Mouse (Mus musculus) myocyte (in vitro differentiated cells): ENCODE measurements around the gene Gm42791. TPM values are rescaled to one million over a fixed set of nuclear protein-coding genes. Genes with fewer than 3 reads are reported as not detected.

Experiments
- H3K27me3 ChIP-seq: one replicate; pipeline ENCODE4 v1.6.1; 2011; ENCODE audit not compliant: control insufficient read depth, insufficient read depth, insufficient read length
- H3K36me3 ChIP-seq: one replicate; pipeline ENCODE4 v1.6.1; 2011; ENCODE audit not compliant: control insufficient read depth, insufficient read depth
- H3K4me2 ChIP-seq: one replicate; pipeline ENCODE4 v1.6.1; 2011; ENCODE audit warnings: low read depth, control low read depth
- H3K4me3 ChIP-seq: one replicate; pipeline ENCODE4 v1.5.1; 2011; ENCODE audit warnings: mild to moderate bottlenecking, control low read depth, moderate library complexity
- H3K79me2 ChIP-seq: one replicate; pipeline ENCODE4 v1.6.1; 2011; ENCODE audit not compliant: control insufficient read depth, insufficient read depth
- H3ac ChIP-seq: one replicate; pipeline ENCODE4 v1.6.1; 2011; ENCODE audit not compliant: control insufficient read depth, insufficient read length
- CEBPB ChIP-seq: IDR thresholded peaks from 2 replicates; pipeline ENCODE4 v1.6.1; 2011; ENCODE audit warnings: mild to moderate bottlenecking, moderate library complexity; ENCODE audit not compliant: poor library complexity, insufficient read depth, severe bottlenecking
- E2F4 ChIP-seq: IDR thresholded peaks from one replicate; pipeline ENCODE4 v1.6.1; 2011; ENCODE audit warnings: mild to moderate bottlenecking, control low read depth, moderate library complexity; ENCODE audit not compliant: insufficient read depth
- MAX ChIP-seq: IDR thresholded peaks from one replicate; pipeline ENCODE4 v1.6.1; 2011; ENCODE audit warnings: low read depth, mild to moderate bottlenecking, control low read depth
- MYOD1 ChIP-seq, 3 experiments: IDR thresholded peaks; one replicate each; pipeline ENCODE4 v1.6.1; 2011; ENCODE audit warnings: control low read depth in 2 of 3, low read depth in 2 of 3, mild to moderate bottlenecking in 2 of 3, moderate library complexity in 1 of 3; ENCODE audit not compliant: insufficient read length in 2 of 3, control insufficient read depth in 1 of 3
- MYOG ChIP-seq, 3 experiments: IDR thresholded peaks; one replicate each; pipeline ENCODE4 v1.6.1; 2011; ENCODE audit warnings: control low read depth in 2 of 3, low read depth in 2 of 3, mild to moderate bottlenecking in 2 of 3; ENCODE audit not compliant: insufficient read length in 2 of 3, control insufficient read depth in 1 of 3, insufficient read depth in 1 of 3
- POLR2A ChIP-seq: IDR thresholded peaks from one replicate; pipeline ENCODE4 v1.6.1; 2011; ENCODE audit warnings: low read depth, mild to moderate bottlenecking, control low read depth, moderate library complexity; ENCODE audit not compliant: insufficient read length
- POLR2AphosphoS2 ChIP-seq: IDR thresholded peaks from one replicate; pipeline ENCODE4 v1.6.1; 2011; ENCODE audit warnings: low read depth, control low read depth; ENCODE audit not compliant: insufficient read length
- REST ChIP-seq: IDR thresholded peaks from one replicate; pipeline ENCODE4 v1.6.1; 2011; ENCODE audit warnings: mild to moderate bottlenecking, control low read depth, moderate library complexity; ENCODE audit not compliant: insufficient read depth, insufficient read length
- SRF ChIP-seq: IDR thresholded peaks from one replicate; pipeline ENCODE4 v1.6.1; 2011; ENCODE audit warnings: low read depth; ENCODE audit not compliant: control insufficient read depth, insufficient read length
- TCF12 ChIP-seq: IDR thresholded peaks from one replicate; pipeline ENCODE4 v1.6.1; 2011; ENCODE audit warnings: mild to moderate bottlenecking, control low read depth; ENCODE audit not compliant: poor library complexity, insufficient read depth, severe bottlenecking
- TCF3 ChIP-seq: IDR thresholded peaks from one replicate; pipeline ENCODE4 v1.6.1; 2011; ENCODE audit warnings: low read depth, control low read depth; ENCODE audit not compliant: insufficient read length
- USF1 ChIP-seq: IDR thresholded peaks from one replicate; pipeline ENCODE4 v1.6.1; 2011; ENCODE audit warnings: low read depth, mild to moderate bottlenecking, control low read depth, moderate library complexity
- polyA plus RNA-seq: library from polyadenylated mRNA; unstranded; fragments of >200 nt; fragmentation: generic; extraction: Trizol; gene quantifications from one replicate; pipeline ENCODE4 v1.2.1, GENCODE M21; 2012; ENCODE audit warnings: missing spikeins

The Gm42791 gene
- polyA plus RNA-seq, 1 experiment: 0.11 TPM

DNA sequence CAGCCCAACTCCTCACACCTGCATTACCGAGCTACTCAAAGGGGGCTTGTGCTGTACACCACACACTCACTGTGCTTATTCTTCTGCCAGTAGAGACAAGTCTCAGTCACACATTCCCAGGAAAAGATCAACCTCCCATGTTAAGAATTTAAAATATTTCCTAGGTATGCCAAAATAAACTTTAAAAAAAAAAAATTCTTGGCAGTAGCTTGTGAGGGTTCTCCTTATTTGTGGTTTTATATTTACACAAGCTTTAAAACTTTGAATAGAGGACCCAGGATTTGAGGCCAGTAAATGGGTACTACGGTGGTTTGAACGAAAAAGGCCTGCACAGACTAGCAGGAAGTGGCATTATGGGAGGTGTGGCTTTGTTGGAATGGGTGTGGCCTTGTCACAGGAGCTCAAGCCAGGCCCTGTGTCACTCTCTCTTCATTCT lies 58.4 kb downstream of the Gm42791 start:
- H3K4me3 ChIP-seq: no peak overlapping the region
- no peak overlapping the region for H3K4me2 ChIP-seq
- no peak for TF ChIP-seq USF1
- TF ChIP-seq POLR2A: no peak
- no peak for TF ChIP-seq TCF3
- H3K36me3 ChIP-seq: no peaks in the 10 kb centered on the region
- no peaks in the 10 kb centered on the region for H3K27me3 ChIP-seq
- no peaks in the 10 kb centered on the region for H3K79me2 ChIP-seq
- H3ac ChIP-seq: no peak overlapping the region

DNA sequence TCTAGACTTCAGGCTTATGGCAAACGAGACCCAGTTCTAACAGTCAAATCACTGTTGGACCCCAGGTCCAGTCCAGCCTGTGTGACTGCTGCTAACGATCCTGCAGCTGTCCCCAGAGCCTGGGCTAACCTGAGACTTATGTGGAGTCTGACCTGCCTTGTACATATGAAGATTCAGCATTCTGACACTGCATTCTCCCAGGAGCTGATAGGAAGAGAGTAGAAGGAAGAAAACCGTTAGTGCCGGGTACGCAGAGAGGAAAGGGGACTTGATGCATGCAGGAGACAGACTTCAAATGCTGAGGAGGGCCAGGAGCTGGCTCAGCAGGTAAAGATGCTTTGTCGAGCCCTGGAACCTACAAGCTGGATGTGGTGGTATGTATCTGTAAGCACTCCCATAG lies 59.1 kb downstream of the Gm42791 start:
- no peak overlapping the region for H3K4me2 ChIP-seq
- TF ChIP-seq REST: no peak
- TF ChIP-seq MYOD1 (IDR thresholded peaks at IDR 0.05; ENCODE audit: control insufficient read depth in 1 of 3, insufficient read length in 2 of 3, low read depth in 2 of 3): no peak
- no peak for TF ChIP-seq CEBPB
- H3K4me3 ChIP-seq: no peak overlapping the region
- no peaks in the 10 kb centered on the region for H3K27me3 ChIP-seq
- no peaks in the 10 kb centered on the region for H3K36me3 ChIP-seq
- H3K79me2 ChIP-seq: no peaks in the 10 kb centered on the region
- no peak overlapping the region for H3ac ChIP-seq

- H3K79me2 ChIP-seq: no peaks in the 10 kb centered on the region
- H3K4me2 ChIP-seq: no peak overlapping the region
- TF ChIP-seq MYOG (IDR thresholded peaks at IDR 0.05; ENCODE audit: control insufficient read depth in 1 of 3, insufficient read depth in 1 of 3, insufficient read length in 2 of 3, low read depth in 2 of 3): peak in 1 of 3 experiments; percentile 51
- TF ChIP-seq USF1: no peak
- peak; percentile 24; the same call in 1 of the 2 replicates for TF ChIP-seq CEBPB
- H3K36me3 ChIP-seq: no peaks in the 10 kb centered on the region
- H3ac ChIP-seq: no peak overlapping the region
- H3K27me3 ChIP-seq: no peaks in the 10 kb centered on the region
- H3K4me3 ChIP-seq: no peak overlapping the region
These were observed 59.7 kb downstream of the Gm42791 start for GRCm38 (mm10) chr5:148935071-148935821.

DNA sequence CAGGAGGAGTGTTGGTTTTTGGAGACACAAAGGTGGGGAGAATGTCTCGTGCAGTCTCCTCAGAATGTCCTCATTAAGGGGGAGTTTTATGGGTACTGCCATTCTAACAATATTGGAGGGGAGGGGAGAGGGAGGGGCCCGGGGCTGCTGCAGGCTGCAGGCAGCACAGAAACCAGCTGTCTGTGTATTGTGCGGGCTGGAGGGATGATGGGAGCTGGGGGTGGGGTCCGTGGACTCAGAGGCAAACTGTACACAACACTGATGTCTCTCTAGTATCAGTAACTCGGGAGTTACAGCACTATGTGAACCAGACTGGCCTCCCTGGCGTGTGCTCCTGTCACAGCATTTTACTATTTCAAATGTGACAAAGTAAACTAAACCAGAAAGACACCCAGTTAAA lies 60.5 kb downstream of the Gm42791 start:
- no peaks in the 10 kb centered on the region for H3K79me2 ChIP-seq
- no peak overlapping the region for H3K4me2 ChIP-seq
- H3ac ChIP-seq: no peak overlapping the region
- H3K27me3 ChIP-seq: no peaks in the 10 kb centered on the region
- H3K36me3 ChIP-seq: no peaks in the 10 kb centered on the region
- no peak for TF ChIP-seq USF1
- TF ChIP-seq MYOD1 (IDR thresholded peaks at IDR 0.05; ENCODE audit: control insufficient read depth in 1 of 3, insufficient read length in 2 of 3, low read depth in 2 of 3): no peak
- TF ChIP-seq TCF3: no peak
- no peak for TF ChIP-seq MAX
- H3K4me3 ChIP-seq: no peak overlapping the region

DNA sequence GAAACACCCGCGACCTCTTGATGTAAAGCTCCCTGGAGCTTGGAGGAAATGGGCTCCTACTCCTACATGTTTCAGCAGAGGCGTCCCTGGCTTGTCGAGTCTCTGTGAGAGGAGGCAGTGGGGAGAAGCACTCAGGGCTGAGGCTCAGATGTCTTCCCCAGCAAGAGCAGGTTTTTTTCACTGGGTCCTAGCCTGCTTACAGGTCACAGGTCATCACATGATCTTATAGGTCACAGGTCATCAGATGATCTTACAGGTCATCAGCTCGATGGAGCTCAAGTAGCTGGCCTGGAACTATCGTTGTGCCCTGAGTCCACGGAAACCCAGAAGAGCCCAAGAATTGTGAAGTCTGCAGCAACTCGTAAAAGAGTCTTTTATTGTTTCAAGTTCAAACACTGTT lies 61.2 kb downstream of the Gm42791 start:
- no peak overlapping the region for H3K4me3 ChIP-seq
- TF ChIP-seq REST (no peak), POLR2A (no peak), E2F4 (no peak), POLR2AphosphoS2 (no peak), SRF (no peak), MYOG (IDR thresholded peaks at IDR 0.05; ENCODE audit: control insufficient read depth in 1 of 3, insufficient read depth in 1 of 3, insufficient read length in 2 of 3, low read depth in 2 of 3) (no peak), TCF3 (no peak), CEBPB (no peak), TCF12 (no peak), MYOD1 (IDR thresholded peaks at IDR 0.05; ENCODE audit: control insufficient read depth in 1 of 3, insufficient read length in 2 of 3, low read depth in 2 of 3) (no peak), USF1 (no peak), MAX (no peak)
- H3ac ChIP-seq: no peak overlapping the region
- H3K4me2 ChIP-seq: no peak overlapping the region
- H3K79me2 ChIP-seq: no peaks in the 10 kb centered on the region
- H3K27me3 ChIP-seq: no peaks in the 10 kb centered on the region
- no peaks in the 10 kb centered on the region for H3K36me3 ChIP-seq

DNA sequence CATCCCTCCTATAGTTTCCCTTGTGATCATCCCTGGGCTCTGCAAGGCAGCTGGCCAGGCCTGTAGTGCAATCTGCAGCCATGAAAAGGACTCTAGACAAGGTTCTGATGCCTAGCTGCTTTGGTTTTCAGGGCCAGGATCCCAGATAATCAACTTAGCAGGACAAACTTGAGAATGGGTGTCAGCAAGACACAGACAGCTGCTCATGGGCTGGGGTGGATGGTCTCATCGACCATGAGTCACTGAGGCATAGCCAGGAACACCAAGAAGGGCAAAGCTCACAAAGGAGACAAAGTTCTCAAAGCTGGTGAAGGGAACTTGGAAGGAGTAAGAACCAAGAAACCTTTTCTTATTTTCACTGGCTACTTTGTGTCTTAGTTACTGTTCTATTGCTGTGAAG lies 63.6 kb downstream of the Gm42791 start:
- Histone ChIP-seq H3K79me2 (peaks cover 19% of the 10 kb centered on the region), H3K27me3 (no peaks in the 10 kb centered on the region), H3ac (no peak overlapping the region), H3K4me2 (no peak overlapping the region), H3K36me3 (peaks cover 3% of the 10 kb centered on the region), H3K4me3 (no peak overlapping the region)
- TF ChIP-seq REST (no peak), MYOD1 (IDR thresholded peaks at IDR 0.05; ENCODE audit: control insufficient read depth in 1 of 3, insufficient read length in 2 of 3, low read depth in 2 of 3) (peak in 2 of 3 experiments; percentile 42 to 49)
